Mouse (Mus musculus) CH12.LX (cell line): ENCODE results near the gene Tctn3. TPM values are rescaled to one million over a fixed set of nuclear protein-coding genes. Genes with fewer than 3 reads are reported as not detected.

Source experiments
- DNase-seq: peaks from one replicate; pipeline ENCODE4 v3.0.0-alpha.2; 2013; ENCODE audit errors: extremely low read depth
- H3K27ac ChIP-seq: 2 replicates; pipeline ENCODE4 v1.5.1; 2012; ENCODE audit warnings: low read depth, mild to moderate bottlenecking, control low read depth, moderate library complexity; ENCODE audit not compliant: insufficient read depth
- H3K27me3 ChIP-seq: replicated peaks from 2 replicates; pipeline ENCODE3; 2012; ENCODE audit warnings: inconsistent platforms
- H3K36me3 ChIP-seq, 2 experiments: replicated peaks in 1 of 2; 2 replicates each; pipeline versions ENCODE3 to v1.6.1; 2012; ENCODE audit warnings: inconsistent platforms in 1 of 2, low read length in 1 of 2, mild to moderate bottlenecking in 1 of 2, mixed read lengths in 1 of 2, moderate library complexity in 1 of 2; ENCODE audit not compliant: control insufficient read depth in 1 of 2, insufficient read depth in 1 of 2
- H3K4me1 ChIP-seq, 2 experiments: 2 replicates each; pipeline ENCODE4 v1.6.1; 2012; ENCODE audit warnings: inconsistent platforms in 1 of 2, moderate library complexity in 1 of 2; ENCODE audit not compliant: insufficient read depth in 2 of 2, control insufficient read depth in 1 of 2
- H3K4me2 ChIP-seq: 2 replicates; pipeline ENCODE4 v1.6.1; 2012; ENCODE audit warnings: low read depth, mild to moderate bottlenecking, control low read depth; ENCODE audit not compliant: poor library complexity, insufficient read depth, severe bottlenecking
- H3K4me3 ChIP-seq, 3 experiments: fragments of 150-350 bp in 1 of 3; sonication (generic) in 1 of 3; replicated peaks in 1 of 3; 2 replicates each; pipeline versions ENCODE3 to v1.5.1; 2011 to 2012; ENCODE audit warnings: low read depth in 2 of 3, low read length in 2 of 3, mild to moderate bottlenecking in 2 of 3, moderate library complexity in 2 of 3, control low read depth in 1 of 3, improper control_type of control experiment in 1 of 3, inconsistent platforms in 1 of 3, mixed read lengths in 1 of 3; ENCODE audit not compliant: poor library complexity in 1 of 3
- H3K79me2 ChIP-seq: replicated peaks from 2 replicates; pipeline ENCODE4 v1.6.1; 2012; ENCODE audit warnings: mild to moderate bottlenecking, moderate library complexity; ENCODE audit not compliant: control insufficient read depth, poor library complexity, insufficient read depth, severe bottlenecking; ENCODE audit errors: extremely low read depth
- H3K9ac ChIP-seq: 2 replicates; pipeline ENCODE4 v1.6.1; 2012; ENCODE audit warnings: low read depth, mild to moderate bottlenecking, control low read depth, moderate library complexity; ENCODE audit not compliant: insufficient read depth
- H3K9me3 ChIP-seq: replicated peaks from 2 replicates; pipeline ENCODE3; 2012; ENCODE audit warnings: low read length, inconsistent platforms, mixed read lengths
- BHLHE40 ChIP-seq: IDR thresholded peaks from 2 replicates; pipeline ENCODE4 v1.6.1; 2011; ENCODE audit warnings: mild to moderate bottlenecking, low read depth, low read length, improper control_type of control experiment
- CHD2 ChIP-seq: IDR thresholded peaks from 2 replicates; pipeline ENCODE4 v1.6.1; 2011; ENCODE audit warnings: low read length, improper control_type of control experiment
- E2F4 ChIP-seq: IDR thresholded peaks from 2 replicates; pipeline ENCODE4 v1.6.1; 2011; ENCODE audit warnings: low read depth, low read length, improper control_type of control experiment; ENCODE audit not compliant: insufficient replicate concordance
- ELF1 ChIP-seq: IDR thresholded peaks from 2 replicates; pipeline ENCODE4 v1.6.1; 2014; ENCODE audit warnings: low read depth, mild to moderate bottlenecking, inconsistent platforms, low read length, improper control_type of control experiment
- EP300 ChIP-seq: IDR thresholded peaks from 2 replicates; pipeline ENCODE4 v1.6.1; 2011; ENCODE audit warnings: low read length, improper control_type of control experiment
- ETS1 ChIP-seq: conservative IDR thresholded peaks from 2 replicates; pipeline ENCODE4 v1.6.1; 2012; ENCODE audit warnings: low read depth, mild to moderate bottlenecking, inconsistent platforms, low read length, improper control_type of control experiment, moderate library complexity
- GABPA ChIP-seq: IDR thresholded peaks from 2 replicates; pipeline ENCODE4 v1.6.1; 2012; ENCODE audit warnings: low read depth, low read length, improper control_type of control experiment, inconsistent platforms; ENCODE audit not compliant: insufficient replicate concordance
- HCFC1 ChIP-seq: IDR thresholded peaks from 2 replicates; pipeline ENCODE4 v1.6.1; 2012; ENCODE audit warnings: low read depth, mild to moderate bottlenecking, inconsistent platforms, low read length, improper control_type of control experiment
- IRF4 ChIP-seq: IDR thresholded peaks from 2 replicates; pipeline ENCODE4 v1.6.1; 2014; ENCODE audit warnings: low read depth, mild to moderate bottlenecking, inconsistent platforms, low read length, improper control_type of control experiment
- JUN ChIP-seq: IDR thresholded peaks from 2 replicates; pipeline ENCODE4 v1.6.1; 2011; ENCODE audit warnings: low read depth, mild to moderate bottlenecking, low read length, improper control_type of control experiment, moderate library complexity; ENCODE audit not compliant: insufficient read depth
- JUND ChIP-seq: conservative IDR thresholded peaks from 2 replicates; pipeline ENCODE4 v1.6.1; 2011; ENCODE audit warnings: low read depth, low read length, improper control_type of control experiment
- KAT2A ChIP-seq: IDR thresholded peaks from 2 replicates; pipeline ENCODE4 v1.6.1; 2012; ENCODE audit warnings: low read length, improper control_type of control experiment, inconsistent platforms; ENCODE audit not compliant: insufficient replicate concordance
- MAFK ChIP-seq: IDR thresholded peaks from 2 replicates; pipeline ENCODE4 v1.6.1; 2011; ENCODE audit warnings: low read length, improper control_type of control experiment; ENCODE audit not compliant: insufficient replicate concordance
- MAZ ChIP-seq: IDR thresholded peaks from 2 replicates; pipeline ENCODE4 v1.6.1; 2012; ENCODE audit warnings: low read depth, mild to moderate bottlenecking, inconsistent platforms, low read length, improper control_type of control experiment, moderate library complexity
- MEF2A ChIP-seq: IDR thresholded peaks from 2 replicates; pipeline ENCODE4 v1.6.1; 2014; ENCODE audit warnings: low read depth, mild to moderate bottlenecking, inconsistent platforms, low read length, improper control_type of control experiment, borderline replicate concordance
- MXI1 ChIP-seq: IDR thresholded peaks from 2 replicates; pipeline ENCODE4 v1.6.1; 2011; ENCODE audit warnings: mild to moderate bottlenecking, low read depth, low read length, improper control_type of control experiment
- MYC ChIP-seq: IDR thresholded peaks from 2 replicates; pipeline ENCODE4 v1.6.1; 2011; ENCODE audit warnings: low read depth, mild to moderate bottlenecking, improper control_type of control experiment, low read length
- NELFE ChIP-seq: IDR thresholded peaks from 2 replicates; pipeline ENCODE4 v1.6.1; 2011; ENCODE audit warnings: low read depth, low read length, improper control_type of control experiment
- NRF1 ChIP-seq: IDR thresholded peaks from 2 replicates; pipeline ENCODE4 v1.6.1; 2014; ENCODE audit warnings: low read depth, mild to moderate bottlenecking, inconsistent platforms, low read length, improper control_type of control experiment, moderate library complexity
- PAX5 ChIP-seq: IDR thresholded peaks from 2 replicates; pipeline ENCODE4 v1.6.1; 2012; ENCODE audit warnings: low read length, inconsistent platforms, mixed read lengths
- POLR2A ChIP-seq: IDR thresholded peaks from 2 replicates; pipeline ENCODE4 v1.6.1; 2011; ENCODE audit warnings: low read depth, mild to moderate bottlenecking, improper control_type of control experiment, low read length
- POLR2AphosphoS2 ChIP-seq: IDR thresholded peaks from 2 replicates; pipeline ENCODE4 v1.6.1; 2011; ENCODE audit warnings: low read depth, low read length, improper control_type of control experiment
- RAD21 ChIP-seq: IDR thresholded peaks from 2 replicates; pipeline ENCODE4 v1.6.1; 2011; ENCODE audit warnings: low read depth, mild to moderate bottlenecking, low read length, improper control_type of control experiment, moderate library complexity
- RCOR1 ChIP-seq: conservative IDR thresholded peaks from 2 replicates; pipeline ENCODE4 v1.6.1; 2012; ENCODE audit warnings: low read depth, mild to moderate bottlenecking, inconsistent platforms, low read length, improper control_type of control experiment
- SIN3A ChIP-seq: IDR thresholded peaks from 2 replicates; pipeline ENCODE4 v1.6.1; 2012; ENCODE audit warnings: low read length, improper control_type of control experiment, inconsistent platforms
- SMC3 ChIP-seq: IDR thresholded peaks from 2 replicates; pipeline ENCODE4 v1.6.1; 2011; ENCODE audit warnings: low read depth, low read length, improper control_type of control experiment
- TBP ChIP-seq: conservative IDR thresholded peaks from 2 replicates; pipeline ENCODE4 v1.6.1; 2011; ENCODE audit warnings: low read depth, low read length, improper control_type of control experiment
- TCF12 ChIP-seq: IDR thresholded peaks from 2 replicates; pipeline ENCODE4 v1.6.1; 2014; ENCODE audit warnings: low read depth, mild to moderate bottlenecking, inconsistent platforms, low read length, improper control_type of control experiment
- USF1 ChIP-seq: IDR thresholded peaks from 2 replicates; pipeline ENCODE4 v1.6.1; 2014; ENCODE audit warnings: low read depth, mild to moderate bottlenecking, inconsistent platforms, low read length, improper control_type of control experiment
- USF2 ChIP-seq: conservative IDR thresholded peaks from 2 replicates; pipeline ENCODE4 v1.6.1; 2011; ENCODE audit warnings: low read depth, low read length, improper control_type of control experiment
- ZC3H11A ChIP-seq: IDR thresholded peaks from 2 replicates; pipeline ENCODE4 v1.6.1; 2012; ENCODE audit warnings: low read depth, mild to moderate bottlenecking, inconsistent platforms, low read length, improper control_type of control experiment
- ZKSCAN1 ChIP-seq: IDR thresholded peaks from 2 replicates; pipeline ENCODE4 v1.6.1; 2012; ENCODE audit warnings: low read depth, inconsistent platforms, low read length, improper control_type of control experiment, borderline replicate concordance
- ZNF384 ChIP-seq: IDR thresholded peaks from 2 replicates; pipeline ENCODE4 v1.6.1; 2012; ENCODE audit warnings: low read depth, low read length, improper control_type of control experiment, inconsistent platforms
- dilution Hi-C: fragments of 300-500 bp; cut with MboI; formaldehyde crosslinking; loops from 2 replicates; pipeline ENCODE4 v1.14.3; 2020; ENCODE audit warnings: low sequenced_read_pairs; ENCODE audit not compliant: extremely low pct_unique_long_range_greater_than_20kb, extremely low pct_ligation_motif_present
- in situ Hi-C: fragments of 300-500 bp; cut with MboI; formaldehyde crosslinking; loops from 3 replicates; pipeline ENCODE4 v1.14.3; 2019; ENCODE audit warnings: low sequenced_read_pairs, low pct_ligation_motif_present, low pct_unique_long_range_greater_than_20kb, mixed read lengths
- polyA plus RNA-seq: library from polyadenylated mRNA; unstranded; fragments of >175 nt; gene quantifications from 2 replicates; pipeline ENCODE4 v1.2.1, GENCODE M21; 2012; ENCODE audit warnings: low read depth; ENCODE audit not compliant: insufficient read length
- total RNA-seq, 2 experiments: library from RNA; depleted of rRNA; stranded (reverse); fragments of 300-350 nt in 1 of 2; fragments of >200 nt in 1 of 2; gene quantifications; 2 replicates each; pipeline ENCODE4 v1.2.3; 2012 to 2014

The Tctn3 gene
- total and polyA plus RNA-seq, 3 experiments = 6.4 to 10.6 (median 9.9) TPM

GRCm38 (mm10) chr19:40638582-40638981, 26.5 kb upstream of the Tctn3 start:
- in situ Hi-C loops (no loop called here), dilution Hi-C loops (no loop called here)
- Histone ChIP-seq H3K79me2 (no peaks in the 10 kb centered on the region), H3K27me3 (no peaks in the 10 kb centered on the region), H3K27ac (no peak overlapping the region), H3K4me2 (peak overlapping the region; percentile 85), H3K4me3 (no peak overlapping the region), H3K9me3 (no peaks in the 10 kb centered on the region), H3K4me1 (peaks cover 17 to 32% of the 10 kb centered on the region in 2 experiments), H3K9ac (no peak overlapping the region), H3K36me3 (no peaks in the 10 kb centered on the region)
- TF ChIP-seq TBP (no peak), BHLHE40 (0 out of 2 replicates have a peak, but pooled peaks have one; percentile 27)
- no peak for DNase-seq

GRCm38 (mm10) chr19:40637601-40638000, 25.6 kb upstream of the Tctn3 start:
- no peak for DNase-seq
- H3K4me3 ChIP-seq = no peak overlapping the region
- dilution Hi-C loops (no loop called here), in situ Hi-C loops (no loop called here)
- peaks cover 17 to 32% of the 10 kb centered on the region in 2 experiments for H3K4me1 ChIP-seq
- no peaks in the 10 kb centered on the region for H3K36me3 ChIP-seq
- H3K4me2 ChIP-seq = no peak overlapping the region; the same call in 1 of the 2 replicates
- no peak overlapping the region; the same call in 1 of the 2 replicates for H3K9ac ChIP-seq
- no peaks in the 10 kb centered on the region for H3K9me3 ChIP-seq
- no peaks in the 10 kb centered on the region for H3K79me2 ChIP-seq
- H3K27me3 ChIP-seq = no peaks in the 10 kb centered on the region
- no peak overlapping the region for H3K27ac ChIP-seq
- no peak for TF ChIP-seq POLR2A
- TF ChIP-seq MXI1 = no peak
- no peak for TF ChIP-seq ETS1
- TF ChIP-seq RCOR1 = no peak
- TF ChIP-seq BHLHE40 = 0 out of 2 replicates have a peak, but pooled peaks have one; percentile 20
- no peak for TF ChIP-seq HCFC1
- TF ChIP-seq SMC3 = no peak
- TF ChIP-seq NRF1 = no peak
- TF ChIP-seq POLR2AphosphoS2 = no peak
- no peak for TF ChIP-seq MAFK
- TF ChIP-seq MAZ = no peak
- no peak for TF ChIP-seq TCF12
- 0 out of 2 replicates have a peak, but pooled peaks have one; percentile 8 for TF ChIP-seq MEF2A
- no peak for TF ChIP-seq GABPA
- 0 out of 2 replicates have a peak, but pooled peaks have one; percentile 35 for TF ChIP-seq EP300
- TF ChIP-seq MYC = no peak
- 0 out of 2 replicates have a peak, but pooled peaks have one; percentile 9 for TF ChIP-seq SIN3A
- TF ChIP-seq KAT2A = no peak
- no peak for TF ChIP-seq NELFE
- TF ChIP-seq JUN = no peak
- TF ChIP-seq USF1 = no peak
- TF ChIP-seq ELF1 = peak; percentile 36; the same call in 1 of the 2 replicates
- no peak for TF ChIP-seq JUND
- TF ChIP-seq ZC3H11A = no peak
- TF ChIP-seq CHD2 = no peak
- TF ChIP-seq E2F4 = no peak
- no peak for TF ChIP-seq IRF4
- no peak for TF ChIP-seq TBP
- no peak for TF ChIP-seq PAX5
- TF ChIP-seq USF2 = no peak
- TF ChIP-seq ZKSCAN1 = no peak
- no peak for TF ChIP-seq RAD21
- TF ChIP-seq ZNF384 = no peak
